Mouse (Mus musculus) R1 (cell line): Measurements from ENCODE around the gene H13.

Source experiments
- DNase-seq: peaks from one replicate; pipeline ENCODE4 v3.0.0-alpha.2; 2018; ENCODE audit warnings: low read depth, low spot score

Gene H13

DNA sequence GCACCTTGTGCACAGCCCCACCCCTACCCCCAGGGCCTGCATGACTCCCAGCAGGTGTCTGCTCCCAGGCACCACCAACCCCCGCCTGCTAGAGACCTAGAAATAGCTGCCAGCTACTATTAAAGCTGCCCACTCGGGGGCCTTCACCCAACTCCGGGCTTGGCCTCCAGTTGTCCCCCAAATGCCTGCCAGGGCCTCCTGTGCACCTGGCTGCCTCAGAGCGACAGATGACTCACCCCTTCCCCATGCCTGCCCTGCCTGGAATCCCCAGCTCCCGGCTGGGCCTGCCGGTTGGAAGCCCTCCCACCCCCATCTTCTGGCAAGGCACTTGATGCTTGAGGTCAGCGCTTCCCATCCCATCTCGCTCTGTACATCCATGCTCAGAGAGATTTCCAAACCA, 31.5 kb downstream of the H13 start:
- no peak for DNase-seq

DNA sequence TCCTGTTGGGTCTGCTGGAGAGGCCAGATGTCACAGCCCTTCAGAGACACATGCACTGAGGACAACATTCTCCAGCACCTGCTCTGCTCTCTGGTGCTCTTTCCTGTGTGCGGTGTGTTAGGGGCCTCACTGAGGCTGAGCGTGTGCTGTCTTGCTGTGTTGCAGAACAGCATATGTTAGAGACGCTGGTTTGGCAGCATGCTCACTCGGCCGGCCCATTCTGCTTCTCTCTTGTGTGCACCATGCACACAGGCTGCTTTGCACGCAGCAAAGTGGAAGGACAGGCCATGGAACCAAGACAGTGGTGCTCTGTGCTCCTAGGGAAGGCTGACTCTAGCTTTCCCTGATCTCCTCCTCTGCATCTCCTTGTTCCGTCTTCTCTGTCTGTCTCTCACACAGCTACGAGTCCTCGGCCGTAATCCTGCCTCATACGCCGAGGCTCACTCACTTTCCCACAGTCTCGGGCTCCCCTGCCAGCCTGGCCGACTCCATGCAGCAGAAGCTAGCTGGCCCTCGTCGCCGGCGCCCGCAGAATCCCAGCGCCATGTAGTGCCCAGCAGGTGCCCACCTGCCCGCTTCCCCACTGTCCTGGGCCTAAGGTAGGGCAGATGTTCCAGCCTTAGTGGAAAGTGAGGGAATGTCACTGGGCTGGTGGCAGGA, 34.5 kb downstream of the H13 start:
- no peak for DNase-seq

DNA sequence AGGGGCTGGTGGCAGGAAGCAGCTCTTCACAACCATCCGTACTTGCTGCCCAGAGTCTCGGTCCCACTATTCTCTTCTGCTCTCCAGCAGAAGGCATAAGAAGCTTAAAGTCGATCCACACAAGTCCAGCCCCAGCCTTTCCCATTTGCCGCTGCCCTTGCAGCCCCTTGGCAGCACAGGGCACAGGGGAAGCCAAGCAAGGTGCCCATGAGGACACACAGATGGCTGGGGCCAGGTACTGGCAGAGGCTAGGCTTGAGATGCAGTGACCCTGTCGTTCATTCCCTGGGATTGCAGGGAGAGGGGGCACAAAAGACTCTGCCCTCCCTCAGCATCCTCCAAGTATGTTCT, 35.0 kb downstream of the H13 start:
- DNase-seq: no peak

DNA sequence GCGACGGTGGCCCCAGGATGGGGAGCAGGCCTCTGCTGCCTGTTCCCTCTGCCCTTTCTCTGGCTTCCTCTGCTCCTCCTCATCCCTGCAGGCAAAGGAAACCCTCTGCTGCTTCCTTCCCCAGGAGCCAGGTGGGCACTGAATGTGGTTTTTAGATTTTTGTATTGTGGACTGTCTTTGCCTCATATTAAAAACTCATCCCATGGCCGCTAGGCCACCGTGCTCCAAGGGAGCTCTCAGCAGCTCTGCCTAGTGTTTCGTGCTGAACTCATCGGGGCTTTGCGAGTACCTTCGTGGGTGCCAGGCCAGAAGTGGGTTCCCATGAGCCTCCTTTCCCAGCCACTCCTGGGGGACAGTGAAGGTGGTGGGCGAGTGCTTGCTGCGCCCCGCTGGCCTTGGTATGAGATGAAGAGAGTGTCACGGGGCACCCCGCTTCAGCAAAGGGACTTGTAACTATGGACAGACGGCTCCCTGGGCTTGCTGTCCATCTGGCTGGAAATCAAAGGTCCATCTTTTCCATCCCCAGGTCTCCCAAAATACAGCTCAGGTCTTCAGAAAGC, 35.6 kb downstream of the H13 start:
- DNase-seq: no peak

DNA sequence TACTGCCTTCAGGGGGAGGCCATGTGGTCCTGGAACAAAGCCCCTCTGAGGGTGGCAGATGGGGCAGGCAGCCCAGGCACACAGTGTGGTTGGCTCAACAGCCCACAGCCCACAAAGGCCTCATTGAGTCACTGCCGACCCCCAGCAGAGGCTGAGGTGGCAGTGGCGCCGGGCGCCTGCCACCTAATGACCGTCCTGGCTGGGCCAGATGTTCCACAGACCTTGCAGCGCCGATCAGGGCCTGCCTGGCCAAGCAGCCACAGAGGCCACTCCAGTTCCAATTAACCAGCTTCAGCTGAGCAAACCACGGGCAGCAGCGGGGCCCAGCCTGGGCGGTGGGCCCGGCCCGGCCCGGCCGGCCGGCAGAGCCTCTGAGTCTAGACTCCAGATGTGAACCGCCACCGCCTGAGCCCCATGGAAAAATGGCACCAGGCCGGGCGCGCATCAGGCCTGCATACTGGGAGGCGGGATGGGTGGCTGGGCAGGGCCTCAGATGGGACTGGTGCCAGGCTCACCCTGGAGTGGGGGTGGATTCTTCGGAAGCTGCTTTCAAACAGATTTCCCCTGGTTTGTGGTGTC, 36.8 kb downstream of the H13 start:
- DNase-seq: peak; percentile 50

DNA sequence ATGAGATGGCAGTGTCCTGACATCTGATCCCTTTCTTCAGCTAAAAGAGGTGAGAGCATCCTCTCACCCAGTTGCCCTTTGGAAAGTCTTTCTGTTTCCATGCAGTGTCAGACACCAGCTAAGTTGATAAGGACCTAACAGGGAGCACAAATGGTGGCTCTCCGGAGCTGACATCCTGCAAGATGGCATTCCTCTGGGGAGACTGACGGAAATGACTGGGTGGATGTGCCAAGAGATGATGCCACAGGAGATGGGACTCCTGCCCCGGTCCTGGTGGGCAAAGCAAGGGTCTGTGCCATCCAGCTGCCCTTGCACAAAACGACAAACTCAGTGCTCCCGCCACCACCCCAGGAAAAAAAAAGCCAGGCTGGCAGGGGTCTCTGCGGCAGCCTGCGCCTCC, 37.9 kb downstream of the H13 start:
- DNase-seq: peak; percentile 50

DNA sequence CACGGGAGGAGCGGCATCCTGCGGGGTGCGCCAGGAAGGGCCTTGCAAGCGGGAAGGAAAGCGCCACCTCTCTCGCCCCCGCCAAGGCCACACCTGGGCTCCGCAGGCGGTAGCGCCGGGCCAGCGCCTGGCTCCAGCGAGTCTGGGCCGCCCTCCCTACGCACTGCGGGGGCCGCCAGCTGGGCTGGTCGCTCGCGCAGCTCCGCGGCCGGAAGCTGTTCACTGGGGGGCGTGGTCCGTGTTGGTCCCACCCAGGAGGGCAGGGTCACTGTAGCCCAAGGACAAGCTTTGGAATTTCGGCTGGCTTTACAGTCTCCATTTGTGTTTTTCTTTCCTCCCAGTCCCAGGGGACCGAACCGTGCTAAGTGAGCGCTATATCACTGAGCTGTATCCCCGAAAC, 38.4 kb downstream of the H13 start:
- DNase-seq: peak; percentile 93

DNA sequence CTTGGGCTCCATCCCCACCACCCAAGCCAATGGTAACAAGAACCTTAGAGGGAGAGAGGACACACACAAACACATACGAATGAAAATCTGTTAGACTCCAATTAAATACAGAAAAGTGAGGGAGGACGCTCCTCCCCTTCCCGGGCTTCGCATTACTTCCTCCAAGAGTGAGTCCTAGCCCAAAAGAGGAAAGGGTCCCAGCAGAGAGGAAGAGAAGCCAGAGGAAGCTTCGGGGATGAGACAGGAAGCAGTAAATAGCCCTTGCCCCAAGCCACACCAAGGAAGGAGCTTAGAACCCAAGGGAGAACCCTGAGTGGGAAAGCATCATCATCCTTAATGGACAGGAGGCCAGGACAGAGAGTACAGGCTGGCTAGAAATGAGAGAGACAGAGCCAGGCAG, 39.8 kb downstream of the H13 start:
- no peak for DNase-seq

DNA sequence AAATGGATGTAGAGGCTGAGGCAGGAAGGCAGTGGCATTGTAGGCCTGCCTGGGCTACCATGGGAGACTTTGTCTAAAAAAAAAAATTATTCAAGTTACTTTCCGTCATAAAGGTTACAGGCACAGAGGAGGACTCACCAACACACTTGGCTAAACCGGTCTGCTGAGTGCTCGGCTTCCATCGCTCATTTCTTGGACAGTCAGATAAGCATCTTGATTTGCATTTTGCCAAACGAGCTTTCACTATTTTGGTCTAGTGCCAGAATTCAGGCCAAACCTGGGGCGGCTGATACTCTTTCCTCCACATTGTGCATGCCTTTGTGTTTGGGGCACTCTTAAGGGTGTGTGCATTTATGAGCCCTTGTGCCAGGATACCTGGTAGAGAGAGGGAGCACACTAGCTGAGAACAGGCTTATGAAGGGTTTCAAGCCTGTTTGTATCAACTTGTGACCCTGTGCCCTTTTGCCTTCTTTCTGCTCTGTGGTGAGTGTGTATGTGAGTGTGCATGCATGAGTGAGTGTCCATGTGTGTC, 47.0 kb downstream of the H13 start:
- DNase-seq: no peak

DNA sequence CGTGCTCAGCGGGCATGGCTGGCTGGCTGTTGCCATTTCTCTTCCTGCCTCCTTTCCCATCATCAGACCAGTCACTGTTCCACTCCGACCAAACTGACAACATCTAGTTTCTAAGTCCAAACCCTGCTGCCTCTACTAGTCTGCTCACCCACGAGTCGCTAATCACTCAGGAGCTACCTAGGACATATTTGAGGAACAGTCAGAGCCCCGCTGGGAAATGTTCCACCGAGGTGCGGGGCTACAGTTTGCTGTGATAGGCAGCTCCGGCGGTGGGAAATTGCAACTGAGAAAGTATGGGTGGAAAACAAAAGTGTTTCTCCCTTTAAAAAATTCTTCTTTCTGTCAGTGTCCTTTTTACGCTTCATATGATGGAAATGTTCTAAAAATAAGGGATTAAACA, 48.4 kb downstream of the H13 start:
- DNase-seq: peak; percentile 12

DNA sequence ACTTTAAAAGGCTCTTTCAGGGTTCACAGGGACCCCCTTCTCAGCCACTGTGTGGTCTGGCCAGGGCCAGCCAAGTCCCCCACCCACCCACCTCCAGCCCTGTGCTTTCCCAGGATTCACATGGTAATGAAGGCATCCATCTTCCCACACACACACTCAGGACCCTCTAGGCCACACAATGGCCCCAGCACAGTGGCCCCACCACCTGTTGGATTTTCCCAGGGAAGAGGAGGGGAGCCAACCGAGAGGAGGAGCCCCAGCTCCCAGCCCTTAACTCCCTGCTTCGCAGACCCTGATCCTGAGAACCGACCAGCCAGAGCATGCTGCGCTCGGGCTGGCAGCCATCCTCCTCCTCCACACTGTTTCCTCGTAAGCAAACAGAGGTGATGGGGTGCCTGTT, 48.8 kb downstream of the H13 start:
- DNase-seq: peak; percentile 25

DNA sequence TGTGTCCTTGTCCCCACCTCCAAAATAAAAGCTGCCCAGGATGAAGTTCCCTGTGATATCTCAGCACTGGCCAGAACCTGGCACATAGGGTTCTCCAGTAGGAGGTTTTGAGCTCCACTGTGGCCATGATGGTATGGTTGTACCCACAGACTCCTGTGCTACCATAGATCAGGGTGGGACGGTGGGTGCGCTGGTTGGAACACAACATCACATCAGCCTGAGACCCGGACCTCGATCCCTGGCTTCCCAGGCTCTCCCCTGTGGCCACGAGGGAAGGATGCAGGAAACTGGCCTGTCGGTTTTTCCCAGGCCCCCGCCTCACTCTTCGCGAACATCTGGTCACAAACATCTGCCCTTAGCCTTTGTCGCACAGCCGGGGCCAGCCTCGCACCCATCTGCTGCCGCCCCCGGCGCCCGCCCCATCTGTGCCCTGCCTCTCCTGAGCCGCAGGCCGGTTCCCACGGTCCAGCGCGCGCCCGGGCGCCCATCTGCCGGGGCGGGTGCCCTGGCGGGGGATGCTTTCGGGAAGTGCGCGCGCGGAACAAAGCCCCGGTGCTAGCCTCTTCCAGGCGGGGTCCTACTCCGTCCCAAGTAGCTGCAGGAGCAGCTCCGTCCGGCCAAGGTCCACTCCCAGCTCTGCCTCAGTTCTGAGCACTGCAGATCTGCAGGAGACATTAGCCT, 54.5 kb downstream of the H13 start:
- DNase-seq: peak; percentile 50

DNA sequence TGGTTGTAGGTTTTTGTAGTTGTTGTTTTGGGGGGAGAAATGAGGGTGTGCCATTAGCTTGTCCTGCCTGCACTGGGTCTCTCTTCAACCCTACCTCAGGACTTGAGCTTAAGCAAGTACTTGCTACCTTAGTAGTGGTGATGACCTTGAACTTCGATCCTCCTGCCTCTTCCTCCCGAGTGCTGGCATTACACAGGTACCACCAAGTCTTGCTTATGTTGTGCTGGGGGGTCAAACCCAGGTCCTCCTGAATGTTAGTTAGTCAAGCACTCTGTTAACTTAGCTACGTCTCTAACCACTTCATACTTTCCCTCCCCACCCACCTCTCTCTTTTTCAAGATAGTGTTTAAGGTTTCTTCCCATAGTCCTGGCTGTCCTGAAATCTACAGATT, 55.1 kb downstream of the H13 start:
- DNase-seq: no peak

DNA sequence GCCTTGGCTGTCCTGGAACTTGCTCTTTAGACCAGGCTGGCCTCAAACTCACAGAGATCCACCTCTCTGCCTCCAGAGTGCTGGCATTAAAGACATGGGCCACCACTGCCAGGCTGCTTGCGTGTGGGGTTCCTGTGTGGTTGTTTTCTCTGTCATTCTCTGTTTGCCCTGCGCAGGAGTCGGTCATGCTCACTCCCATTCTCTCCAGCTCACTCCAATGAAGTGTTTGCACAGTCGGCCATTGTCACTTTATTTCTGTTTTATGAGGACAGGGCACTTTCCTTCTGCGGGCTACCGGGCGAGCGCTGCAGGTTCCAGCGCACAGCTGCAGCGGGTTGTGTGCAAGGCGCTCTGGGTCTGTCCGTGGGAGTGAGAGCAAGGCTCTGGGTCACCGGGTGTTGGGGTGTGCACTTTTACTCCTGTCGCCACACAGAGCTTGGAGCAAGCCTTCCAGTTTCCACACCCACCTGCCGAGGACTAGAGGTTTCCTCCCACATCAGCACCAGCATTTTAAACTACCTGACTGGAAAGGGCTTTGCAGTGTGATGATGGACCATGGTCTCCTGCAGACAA, 56.0 kb downstream of the H13 start:
- DNase-seq: no peak

DNA sequence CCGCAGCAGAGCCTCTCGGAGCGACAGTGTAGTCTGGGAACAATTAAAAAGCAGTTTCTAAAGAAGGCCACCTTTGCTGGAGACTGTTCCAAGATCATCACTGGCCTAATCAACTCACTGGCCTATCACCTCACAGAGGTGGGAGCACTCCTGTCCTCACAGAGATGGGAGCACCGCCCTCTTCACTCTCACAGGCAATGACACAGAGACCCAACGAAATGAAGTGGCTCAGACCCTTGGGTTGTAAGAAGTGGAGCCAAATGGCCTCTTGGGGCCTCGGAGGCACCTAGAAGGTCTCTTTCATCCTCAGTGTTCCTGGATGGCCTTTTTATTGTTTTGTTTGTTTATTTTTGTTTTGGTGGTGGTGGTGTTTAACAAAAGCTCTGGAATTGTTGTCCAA, 57.0 kb downstream of the H13 start:
- DNase-seq: peak; percentile 82

DNA sequence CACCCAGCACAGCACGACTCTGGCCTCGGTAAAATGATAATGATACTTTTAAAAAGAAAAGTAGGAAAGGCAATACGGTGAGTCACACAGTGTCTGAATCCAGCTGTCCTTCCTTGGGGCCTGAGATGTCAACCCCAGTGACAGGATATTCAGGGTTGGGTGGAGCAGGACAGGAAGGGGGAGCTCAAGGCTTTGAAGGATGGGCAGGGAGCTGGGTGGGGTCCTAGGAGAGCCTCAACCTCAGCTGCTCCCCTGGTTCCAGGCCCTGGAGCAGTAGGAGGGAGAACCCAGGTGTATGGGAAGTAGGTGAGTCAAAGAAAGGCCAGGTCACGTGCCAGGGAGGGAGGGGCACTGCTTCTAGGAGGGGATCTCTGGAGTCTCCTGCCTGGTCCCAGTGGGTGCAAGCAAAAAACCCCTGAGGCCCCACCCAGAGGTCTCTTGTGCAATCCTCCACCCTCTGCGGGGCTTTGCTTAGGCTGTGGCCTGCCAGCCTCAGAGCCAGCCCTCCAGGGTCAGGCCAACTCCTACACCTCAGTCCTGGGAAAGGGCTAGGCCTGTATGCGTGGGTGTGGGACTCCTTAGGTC, 57.6 kb downstream of the H13 start:
- DNase-seq: peak; percentile 92

DNA sequence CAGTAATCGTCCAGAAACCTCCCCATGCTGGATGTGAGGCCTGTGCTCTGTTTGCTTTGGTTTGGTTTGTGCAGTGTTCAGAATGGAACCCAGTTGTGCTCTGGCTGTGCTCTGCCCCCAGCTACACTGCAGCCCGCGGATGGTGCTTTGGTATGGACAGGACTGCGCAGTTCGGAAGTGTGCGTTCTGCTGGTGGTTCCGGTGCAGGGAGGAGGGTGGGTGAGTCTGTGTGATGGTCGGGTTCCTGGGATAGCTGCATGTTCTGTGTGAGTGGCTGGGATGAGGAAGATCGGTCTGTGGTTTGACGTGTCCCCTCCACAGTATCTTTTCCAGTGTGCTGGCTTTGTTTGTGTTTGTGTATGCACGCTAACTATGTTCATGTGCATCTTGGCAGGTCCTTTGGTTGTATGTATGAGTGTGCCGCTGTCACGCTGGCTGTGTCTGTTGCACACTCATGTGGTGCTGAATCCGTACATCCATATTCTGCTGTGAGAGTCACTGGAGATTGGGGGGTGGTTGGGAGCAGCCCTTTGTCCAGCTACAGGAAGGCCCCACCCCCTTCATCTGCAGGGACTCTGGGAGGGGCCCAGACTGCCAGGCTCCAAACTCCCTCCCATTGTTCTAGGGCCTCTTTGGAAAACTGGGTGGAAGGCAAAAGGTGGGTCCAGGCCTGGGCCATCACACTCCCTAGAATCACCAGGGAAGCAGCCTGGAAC, 58.7 kb downstream of the H13 start:
- DNase-seq: peak; percentile 84

DNA sequence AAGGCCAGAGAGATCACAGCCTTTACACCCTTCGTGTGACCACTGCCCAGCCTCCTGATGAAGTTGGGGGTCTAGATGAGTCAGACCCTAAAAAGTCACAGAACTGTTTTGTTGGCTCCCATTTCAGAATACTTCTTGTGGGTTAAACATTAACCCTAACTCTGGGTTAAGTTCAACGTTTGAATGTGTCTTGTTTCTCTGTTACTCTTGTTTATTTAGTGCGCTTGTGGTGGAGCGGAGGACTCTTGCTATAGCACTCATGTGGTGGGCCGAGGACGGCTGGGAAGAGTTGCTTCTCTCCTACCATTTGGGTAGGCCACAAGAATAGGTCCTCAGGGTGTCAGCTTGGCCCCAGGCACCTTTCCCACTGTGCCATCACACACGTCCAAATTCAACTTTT, 59.3 kb downstream of the H13 start:
- DNase-seq: peak; percentile 10

DNA sequence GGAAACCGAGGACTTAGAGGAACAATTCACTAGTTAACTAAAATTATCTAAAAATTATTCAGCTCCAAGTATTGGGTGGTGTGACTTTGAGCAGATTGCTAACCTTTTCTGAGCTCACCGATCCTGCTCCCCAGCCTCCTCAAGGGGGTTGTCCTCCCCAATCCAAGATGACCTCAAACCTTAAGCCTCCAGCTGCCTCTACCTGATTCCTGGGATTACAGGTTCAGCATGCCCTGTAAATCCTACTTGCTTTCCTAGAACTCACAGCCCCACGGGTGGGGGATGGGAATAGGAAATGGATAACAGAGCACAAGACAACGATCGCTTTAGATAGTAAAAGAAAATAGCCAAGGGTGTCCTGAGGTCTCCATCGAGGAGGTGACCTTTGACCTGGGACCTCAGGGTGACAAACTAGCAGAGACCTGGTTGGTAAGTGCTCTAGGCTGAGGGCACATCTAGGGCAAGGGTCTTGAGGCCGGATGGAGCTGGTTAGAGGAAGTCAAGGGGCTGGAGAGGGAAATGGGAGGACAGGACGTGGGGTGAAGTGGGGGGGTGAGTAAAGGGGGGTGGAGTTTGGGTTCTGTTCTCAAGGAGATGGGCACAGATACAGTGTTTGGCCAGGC, 59.9 kb downstream of the H13 start:
- peak; percentile 75 for DNase-seq

DNA sequence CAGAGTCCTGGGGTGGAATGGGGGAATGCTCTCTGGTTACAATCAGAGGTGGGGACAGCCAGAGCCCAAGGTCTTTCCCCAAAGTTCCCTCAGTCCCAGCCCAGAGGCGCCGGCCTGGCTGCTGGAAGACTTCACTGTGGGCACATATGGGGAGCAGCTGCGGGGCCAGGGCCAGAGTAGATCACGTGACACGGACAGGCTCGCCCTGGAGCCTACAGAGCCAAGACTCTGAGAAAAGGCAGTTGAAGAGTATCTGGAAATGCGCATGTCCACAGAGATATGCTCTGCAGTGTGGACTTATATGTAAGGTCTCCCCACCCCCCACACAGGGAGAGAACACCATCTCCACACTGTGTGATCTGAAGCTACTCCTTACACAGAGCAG, 60.4 kb downstream of the H13 start:
- DNase-seq: peak; percentile 37

DNA sequence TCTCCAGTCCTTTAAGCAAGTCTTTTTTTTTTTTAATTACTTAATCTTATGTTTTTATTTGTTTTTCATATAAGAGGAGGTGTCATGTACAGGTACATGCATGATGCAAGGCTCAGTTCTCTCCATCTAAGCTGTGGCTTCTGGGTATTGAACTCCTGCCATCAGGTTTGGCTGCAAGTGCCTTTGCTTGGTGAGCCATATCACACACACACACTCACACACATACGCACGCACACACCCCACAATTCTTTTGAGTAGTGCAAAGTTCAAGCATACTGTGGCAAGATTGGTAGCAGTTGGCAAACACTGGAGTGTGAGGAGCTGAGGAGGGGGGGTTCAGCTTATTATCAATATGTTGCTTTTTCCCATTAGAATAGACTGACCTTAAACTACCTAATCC, 63.9 kb downstream of the H13 start:
- no peak for DNase-seq
